Mouse (Mus musculus) adrenal gland, adult (tissue): ENCODE data around the gene Stk4.

Experiments
- DNase-seq, 2 experiments: peaks; one replicate each; pipeline ENCODE4 v3.0.0; 2022 to 2023; ENCODE audit warnings: low spot score in 1 of 2; ENCODE audit not compliant: inconsistent age in 2 of 2

Gene Stk4

GRCm38 (mm10) chr2:164173394-164173793 lies 103.3 kb downstream of the Stk4 start:
- DNase-seq: no peak

- no peak for DNase-seq
These were observed 104.7 kb downstream of the Stk4 start for GRCm38 (mm10) chr2:164174649-164175395.

GRCm38 (mm10) chr2:164175850-164176249 lies 105.7 kb downstream of the Stk4 start:
- DNase-seq: no peak

DNA sequence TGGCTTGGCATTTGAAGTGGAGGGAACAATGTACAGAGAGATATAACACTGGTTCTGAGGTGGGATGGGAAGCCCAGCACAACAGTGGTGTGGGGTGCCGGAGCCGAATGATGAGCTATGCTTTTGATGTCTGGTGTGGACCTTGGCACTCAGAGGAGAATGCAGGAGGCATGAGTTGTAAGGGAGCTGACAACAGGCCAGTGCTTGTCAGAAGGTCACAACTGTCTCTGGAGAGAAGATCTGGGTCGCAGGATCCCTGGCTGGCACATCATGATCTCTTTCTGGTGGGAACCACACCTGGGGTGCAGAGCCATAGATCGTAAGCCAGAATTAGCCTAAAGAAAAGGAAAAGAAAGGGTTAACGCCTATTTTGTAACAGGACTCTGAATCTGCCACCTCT lies 107.7 kb downstream of the Stk4 start:
- DNase-seq: peak in 1 of 2 experiments; percentile 73

DNA sequence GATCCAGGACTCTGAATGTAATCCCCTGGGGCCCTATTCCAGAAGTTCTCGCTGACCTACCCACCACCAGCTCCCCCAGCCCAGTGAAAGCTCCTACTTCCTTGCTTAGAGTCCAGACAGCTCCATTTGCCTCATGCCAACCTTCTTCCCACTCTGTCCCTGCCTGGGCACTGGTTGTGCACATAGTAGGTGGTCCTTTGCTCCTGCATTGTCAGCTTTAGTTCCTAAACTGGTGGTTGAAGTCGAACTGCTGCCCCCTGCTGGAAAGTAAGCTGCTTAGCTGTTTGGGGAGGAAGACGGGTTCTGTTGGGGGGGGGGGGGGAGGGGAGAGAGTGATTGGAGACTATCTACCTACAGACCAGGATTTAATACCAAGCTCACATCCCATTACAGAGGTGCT lies 110.0 kb downstream of the Stk4 start:
- peak in 1 of 2 experiments; percentile 78 for DNase-seq

- DNase-seq: no peak
These were observed 110.6 kb downstream of the Stk4 start for GRCm38 (mm10) chr2:164180770-164181169.

GRCm38 (mm10) chr2:164182692-164183255 lies 112.7 kb downstream of the Stk4 start, which contains the start of gene Wfdc5:
Wfdc5 (minus strand) TSS chr2:164182742.
- peak in 1 of 2 experiments; percentile 10 for DNase-seq

DNA sequence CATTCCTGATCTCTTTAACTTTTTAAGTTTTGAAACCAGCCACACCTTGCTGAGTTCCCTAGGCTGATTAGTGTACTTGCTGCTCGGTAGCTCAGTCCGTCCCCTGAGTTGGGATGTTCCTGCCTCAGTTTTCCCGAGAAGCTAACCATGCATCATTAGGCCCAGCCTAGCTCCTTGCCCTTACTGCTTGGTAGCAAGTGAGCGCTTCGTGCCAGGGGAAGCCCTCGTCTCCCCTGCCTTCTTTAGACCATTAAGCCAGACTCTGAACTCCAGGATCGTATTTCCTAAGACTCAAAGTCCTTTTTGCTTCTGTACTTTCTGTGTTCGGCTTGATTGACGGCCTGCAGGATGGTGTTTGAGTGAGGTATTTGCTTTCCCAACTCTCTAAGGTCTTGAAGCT lies 113.2 kb downstream of the Stk4 start:
- DNase-seq: peak in 1 of 2 experiments; percentile 12

DNA sequence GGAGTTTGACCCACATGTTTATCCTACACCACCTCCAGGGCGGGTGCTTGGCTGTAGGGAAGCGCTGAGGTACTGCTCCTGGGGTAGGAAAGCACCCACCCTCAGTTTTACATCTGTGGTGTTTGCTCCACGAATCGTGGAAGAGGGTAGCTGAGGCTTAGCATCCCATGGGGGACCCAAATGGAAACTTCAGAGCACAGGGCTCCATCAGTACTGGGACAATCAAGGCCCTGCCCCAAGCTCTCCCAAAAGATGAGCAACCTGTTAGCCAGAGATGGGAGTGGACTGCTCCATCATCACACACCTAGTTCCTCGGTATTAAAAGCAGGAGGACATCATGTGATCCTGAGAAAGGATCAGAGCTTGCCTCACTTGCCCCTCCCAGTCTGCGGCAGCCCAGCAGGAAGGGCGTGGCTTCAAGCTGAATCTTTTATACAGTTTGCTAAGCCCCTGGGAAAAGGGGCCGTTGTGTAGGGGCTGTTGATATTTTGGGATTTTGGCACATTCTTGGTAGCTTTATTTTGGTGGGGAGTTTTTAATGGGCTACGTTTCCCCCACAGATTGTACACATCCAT lies 114.1 kb downstream of the Stk4 start:
- DNase-seq: peak in 1 of 2 experiments; percentile 13

GRCm38 (mm10) chr2:164188722-164189121 lies 118.6 kb downstream of the Stk4 start:
- DNase-seq: peak in 1 of 2 experiments; percentile 52

- peak in 1 of 2 experiments; percentile 32 for DNase-seq
These were observed 120.5 kb downstream of the Stk4 start, which contains the start of gene Wfdc12 for GRCm38 (mm10) chr2:164190576-164190975. Wfdc12 (minus strand) TSS chr2:164190608.

DNA sequence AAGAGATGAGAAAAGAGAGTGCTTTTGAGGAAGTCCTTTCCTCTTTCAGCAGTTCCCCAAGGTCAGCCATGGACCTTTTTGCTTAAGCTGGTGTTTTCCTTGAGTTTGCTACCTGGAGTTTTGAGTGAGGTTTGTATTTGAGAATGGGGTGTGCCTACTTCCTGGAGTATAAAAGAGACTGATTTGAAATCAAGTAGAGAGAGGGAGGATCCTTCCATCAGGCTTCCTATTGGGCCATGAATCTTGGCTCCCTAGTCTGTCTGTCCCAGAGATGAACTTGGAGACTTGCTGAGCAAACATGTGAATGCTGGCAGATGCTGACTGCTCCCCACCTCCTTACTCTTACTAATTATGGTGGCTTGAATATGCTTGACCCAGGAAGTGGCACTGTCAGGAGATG lies 122.2 kb downstream of the Stk4 start:
- no peak for DNase-seq

DNA sequence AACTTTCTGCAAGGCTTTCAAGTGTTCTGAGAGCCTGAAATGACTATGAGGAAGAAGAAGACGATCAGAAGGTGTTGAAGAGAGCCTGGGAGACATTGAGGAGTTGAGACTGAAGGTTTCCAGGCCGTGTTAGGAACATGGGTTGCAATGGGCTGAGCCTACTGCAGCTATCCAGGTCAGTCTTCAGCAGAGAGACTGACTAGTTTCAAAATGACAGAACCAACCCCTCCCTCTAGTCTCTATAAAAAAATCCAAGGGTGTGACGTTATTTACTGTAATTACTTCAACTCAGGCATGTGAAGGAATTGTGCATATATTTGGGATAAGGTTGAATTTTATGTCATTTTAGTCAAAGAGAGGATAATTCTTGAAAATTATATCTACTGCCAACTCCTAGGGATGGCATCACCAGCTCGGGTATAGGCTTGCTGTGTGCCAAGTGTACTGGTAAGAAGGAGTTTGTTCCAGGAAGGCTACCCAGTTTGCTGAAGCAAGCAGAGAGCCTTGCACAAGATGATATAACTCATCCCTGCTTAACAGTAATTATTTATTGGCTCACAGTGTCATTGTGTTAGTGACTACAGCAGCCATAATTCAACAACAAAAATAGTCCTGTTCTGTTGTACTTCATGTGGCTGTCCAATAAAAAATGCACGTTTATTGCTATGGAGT lies 125.0 kb downstream of the Stk4 start:
- peak; percentile 50 to 81 for DNase-seq

- DNase-seq: peak; percentile 26 to 85
These were observed 126.0 kb downstream of the Stk4 start for GRCm38 (mm10) chr2:164195971-164196699.

DNA sequence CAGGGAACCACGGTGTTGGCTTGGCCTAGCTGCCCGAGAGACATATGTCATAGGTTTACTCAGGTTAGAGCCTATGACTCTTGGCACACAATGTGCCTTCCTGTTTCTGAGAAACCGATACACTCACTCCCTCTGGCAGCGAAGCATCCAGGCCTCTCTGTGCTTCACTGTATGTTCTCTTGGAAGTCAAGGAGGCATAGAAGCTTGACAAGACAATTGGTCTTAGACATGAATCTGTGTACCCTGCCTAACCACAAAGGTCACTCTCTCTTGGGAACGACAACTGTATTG lies 126.5 kb downstream of the Stk4 start:
- DNase-seq: peak; percentile 57 to 71

GRCm38 (mm10) chr2:164199626-164200327 lies 129.7 kb downstream of the Stk4 start, which contains the start of gene Wfdc15a:
Wfdc15a (minus strand) TSS chr2:164200130.
- DNase-seq: no peak
